In the genomic region with DNA sequence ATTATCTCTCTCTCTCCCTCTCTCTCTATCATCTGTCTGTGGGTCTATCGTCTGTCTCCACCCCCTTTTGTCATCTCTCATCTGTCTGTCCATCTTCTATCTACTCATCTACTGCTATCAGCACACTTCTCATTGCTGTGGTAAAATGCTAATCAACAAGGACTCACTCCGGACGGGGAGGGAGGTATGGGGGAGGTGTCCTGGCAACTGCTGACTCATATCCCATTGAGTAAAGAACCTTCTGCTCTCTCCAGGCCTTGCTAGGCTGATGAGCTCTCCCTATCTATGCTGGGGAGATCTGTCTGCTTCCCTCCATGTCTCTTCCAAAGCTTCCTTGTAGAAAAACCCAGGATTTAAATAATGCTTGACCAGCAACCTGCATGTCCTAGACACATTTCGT, we compare ENCODE assay signal across 15 mouse cellular contexts.
"Had no signal": no experiment of that assay in that cellular context is flagged by ENCODE, and none has a peak within 500 bp of the region (broad histone marks: within the 10 kb centered on the region; RNA-seq: fewer than 3 reads in every experiment).

No protein-coding gene starts in this region.

- H3K9me3 ChIP-seq: limb, embryonic 13.5 days; liver, embryonic 15.5 days; midbrain, embryonic 13.5 days; neural tube, embryonic 15.5 days had no signal

- H3K4me2 ChIP-seq: limb, embryonic 13.5 days; liver, embryonic 11.5 days; liver, embryonic 15.5 days; lung, embryonic 14.5 days; midbrain, embryonic 13.5 days; neural tube, embryonic 15.5 days had no signal

- H3K27me3 ChIP-seq: limb, embryonic 13.5 days; liver, embryonic 15.5 days; midbrain, embryonic 13.5 days; neural tube, embryonic 15.5 days had no signal

- H3K4me1 ChIP-seq: liver, embryonic 15.5 days had no signal

- H3K4me3 ChIP-seq: limb, embryonic 13.5 days; liver, embryonic 15.5 days; megakaryocyte, embryonic 14.5 days; midbrain, embryonic 13.5 days; myocyte; neural tube, embryonic 15.5 days had no signal

- DNase-seq: kidney, adult 9 months; kidney, postnatal 36 days; layer of hippocampus, adult 9-11 months; lung, embryonic 14.5 days; lung, postnatal 10 days; lung, postnatal 4 days had no signal

- ATAC-seq: midbrain, embryonic 13.5 days had no signal

- H3K9ac ChIP-seq: limb, embryonic 13.5 days; liver, embryonic 15.5 days; lung, embryonic 14.5 days; neural tube, embryonic 15.5 days had no signal

- H3K27ac ChIP-seq: kidney, postnatal 0 days; limb, embryonic 13.5 days; liver, embryonic 15.5 days; midbrain, embryonic 13.5 days; neural tube, embryonic 15.5 days; stomach, postnatal 0 days had no signal

- H3K36me3 ChIP-seq: limb, embryonic 13.5 days; liver, embryonic 15.5 days; midbrain, embryonic 13.5 days; neural tube, embryonic 15.5 days had no signal
